Mouse (Mus musculus) MEL (cell line): Measurements from ENCODE around the gene Rtl8b. TPM values are rescaled to one million over a fixed set of nuclear protein-coding genes. Genes with fewer than 3 reads are reported as not detected.

Experiments
- DNase-seq: peaks from one replicate; pipeline ENCODE4 v3.0.0; 2011; ENCODE audit warnings: low read depth, low spot score
- H3K27ac ChIP-seq: 2 replicates; pipeline ENCODE4 v1.5.1; 2012; ENCODE audit warnings: low read depth, mild to moderate bottlenecking, control low read depth, low read length, moderate library complexity; ENCODE audit not compliant: control insufficient read depth
- H3K27me3 ChIP-seq, 2 experiments: fragments of 150-350 bp in 1 of 2; sonication (generic) in 1 of 2; 2 replicates each; pipeline ENCODE4 v1.6.1; 2012; ENCODE audit warnings: low read length in 2 of 2, mild to moderate bottlenecking in 2 of 2, improper control_type of control experiment in 1 of 2, moderate library complexity in 1 of 2; ENCODE audit not compliant: insufficient read depth in 2 of 2, control insufficient read depth in 1 of 2
- H3K36me3 ChIP-seq, 2 experiments: 2 replicates each; pipeline ENCODE4 v1.6.1; 2012 to 2014; ENCODE audit warnings: low read length in 2 of 2, improper control_type of control experiment in 1 of 2, inconsistent platforms in 1 of 2, mild to moderate bottlenecking in 1 of 2; ENCODE audit not compliant: insufficient read depth in 2 of 2, control insufficient read depth in 1 of 2
- H3K4me1 ChIP-seq, 2 experiments: fragments of 150-350 bp in 1 of 2; sonication (generic) in 1 of 2; 2 replicates each; pipeline ENCODE4 v1.6.1; 2012; ENCODE audit warnings: low read length in 2 of 2, improper control_type of control experiment in 1 of 2, mild to moderate bottlenecking in 1 of 2; ENCODE audit not compliant: insufficient read depth in 2 of 2, control insufficient read depth in 1 of 2
- H3K4me3 ChIP-seq, 2 experiments: fragments of 150-350 bp in 1 of 2; sonication (generic) in 1 of 2; 2 replicates each; pipeline ENCODE4 v1.5.1; 2012; ENCODE audit warnings: low read depth in 2 of 2, low read length in 2 of 2, mild to moderate bottlenecking in 2 of 2, moderate library complexity in 2 of 2, control low read depth in 1 of 2, improper control_type of control experiment in 1 of 2; ENCODE audit not compliant: control insufficient read depth in 1 of 2, insufficient read depth in 1 of 2
- H3K79me2 ChIP-seq: 2 replicates; pipeline ENCODE4 v1.6.1; 2012; ENCODE audit warnings: mild to moderate bottlenecking, low read length, moderate library complexity; ENCODE audit not compliant: control insufficient read depth, poor library complexity, insufficient read depth
- H3K9ac ChIP-seq: 2 replicates; pipeline ENCODE4 v1.6.1; 2012; ENCODE audit warnings: low read depth, mild to moderate bottlenecking, control low read depth, low read length, moderate library complexity; ENCODE audit not compliant: control insufficient read depth, poor library complexity, severe bottlenecking
- H3K9me3 ChIP-seq: fragments of 150-350 bp; sonication (generic); replicated peaks from 2 replicates; pipeline ENCODE4 v1.6.1; 2012; ENCODE audit warnings: mild to moderate bottlenecking, low read length, improper control_type of control experiment, moderate library complexity; ENCODE audit not compliant: insufficient read depth
- BHLHE40 ChIP-seq: IDR thresholded peaks from 2 replicates; pipeline ENCODE4 v1.6.1; 2012; ENCODE audit warnings: low read depth, mild to moderate bottlenecking, inconsistent platforms, low read length, improper control_type of control experiment, borderline replicate concordance
- CHD1 ChIP-seq: IDR thresholded peaks from 2 replicates; pipeline ENCODE4 v1.6.1; 2012; ENCODE audit warnings: low read depth, mild to moderate bottlenecking, inconsistent platforms, low read length, improper control_type of control experiment
- CTCF ChIP-seq, 3 experiments: IDR thresholded peaks in 2 of 3; conservative IDR thresholded peaks in 1 of 3; 2 replicates each; pipeline ENCODE4 v1.5.1; 2011 to 2012; ENCODE audit warnings: low read length in 3 of 3, low read depth in 2 of 3, mild to moderate bottlenecking in 2 of 3, improper control_type of control experiment in 1 of 3, inconsistent platforms in 1 of 3, mixed read lengths in 1 of 3, moderate library complexity in 1 of 3; ENCODE audit not compliant: control insufficient read depth in 1 of 3, insufficient read depth in 1 of 3, poor library complexity in 1 of 3, severe bottlenecking in 1 of 3
- E2F4 ChIP-seq: IDR thresholded peaks from 2 replicates; pipeline ENCODE4 v1.6.1; 2011; ENCODE audit warnings: low read depth, low read length, improper control_type of control experiment, borderline replicate concordance
- ELF1 ChIP-seq: IDR thresholded peaks from 2 replicates; pipeline ENCODE4 v1.6.1; 2014; ENCODE audit warnings: low read depth, mild to moderate bottlenecking, inconsistent platforms, low read length, improper control_type of control experiment, moderate library complexity
- ETS1 ChIP-seq: IDR thresholded peaks from 2 replicates; pipeline ENCODE4 v1.6.1; 2012; ENCODE audit warnings: low read depth, mild to moderate bottlenecking, inconsistent platforms, low read length, improper control_type of control experiment, moderate library complexity
- GATA1 ChIP-seq: IDR thresholded peaks from 2 replicates; pipeline ENCODE4 v1.6.1; 2011; ENCODE audit warnings: low read depth, low read length, improper control_type of control experiment
- JUND ChIP-seq: IDR thresholded peaks from 2 replicates; pipeline ENCODE4 v1.6.1; 2011; ENCODE audit warnings: low read depth, mild to moderate bottlenecking, improper control_type of control experiment, low read length
- KAT2A ChIP-seq: conservative IDR thresholded peaks from 2 replicates; pipeline ENCODE4 v1.6.1; 2012; ENCODE audit warnings: low read depth, low read length, improper control_type of control experiment, inconsistent platforms
- MAFK ChIP-seq: IDR thresholded peaks from 2 replicates; pipeline ENCODE4 v1.6.1; 2011; ENCODE audit warnings: low read depth, mild to moderate bottlenecking, low read length, improper control_type of control experiment, borderline replicate concordance
- MAX ChIP-seq: IDR thresholded peaks from 2 replicates; pipeline ENCODE4 v1.6.1; 2011; ENCODE audit warnings: low read length, improper control_type of control experiment
- MAZ ChIP-seq: IDR thresholded peaks from 2 replicates; pipeline ENCODE4 v1.6.1; 2012; ENCODE audit warnings: low read depth, mild to moderate bottlenecking, inconsistent platforms, low read length, improper control_type of control experiment
- MXI1 ChIP-seq: IDR thresholded peaks from 2 replicates; pipeline ENCODE4 v1.6.1; 2011; ENCODE audit warnings: mild to moderate bottlenecking, low read depth, low read length, improper control_type of control experiment
- MYB ChIP-seq: IDR thresholded peaks from 2 replicates; pipeline ENCODE4 v1.6.1; 2011; ENCODE audit warnings: mild to moderate bottlenecking, low read depth, low read length, improper control_type of control experiment
- MYC ChIP-seq: IDR thresholded peaks from 2 replicates; pipeline ENCODE4 v1.6.1; 2011; ENCODE audit warnings: low read depth, mild to moderate bottlenecking, low read length, improper control_type of control experiment, moderate library complexity
- POLR2AphosphoS2 ChIP-seq: IDR thresholded peaks from 2 replicates; pipeline ENCODE4 v1.6.1; 2011; ENCODE audit warnings: low read length, improper control_type of control experiment
- POLR2AphosphoS5 ChIP-seq: IDR thresholded peaks from 2 replicates; pipeline ENCODE4 v1.6.1; 2012; ENCODE audit warnings: low read depth, borderline replicate concordance, mild to moderate bottlenecking, inconsistent platforms, low read length, moderate library complexity, mixed read lengths
- RAD21 ChIP-seq: IDR thresholded peaks from 2 replicates; pipeline ENCODE4 v1.6.1; 2011; ENCODE audit warnings: mild to moderate bottlenecking, low read depth, low read length, improper control_type of control experiment
- RCOR1 ChIP-seq: IDR thresholded peaks from 2 replicates; pipeline ENCODE4 v1.6.1; 2012; ENCODE audit warnings: low read depth, mild to moderate bottlenecking, inconsistent platforms, low read length, improper control_type of control experiment
- TAL1 ChIP-seq: IDR thresholded peaks from 2 replicates; pipeline ENCODE4 v1.6.1; 2012; ENCODE audit warnings: mild to moderate bottlenecking, inconsistent platforms, low read length, moderate library complexity, mixed read lengths
- UBTF ChIP-seq: IDR thresholded peaks from 2 replicates; pipeline ENCODE4 v1.6.1; 2012; ENCODE audit warnings: low read depth, mild to moderate bottlenecking, inconsistent platforms, low read length, improper control_type of control experiment, moderate library complexity, borderline replicate concordance; ENCODE audit not compliant: insufficient read depth
- ZKSCAN1 ChIP-seq: IDR thresholded peaks from 2 replicates; pipeline ENCODE4 v1.6.1; 2012; ENCODE audit warnings: low read depth, mild to moderate bottlenecking, inconsistent platforms, low read length, improper control_type of control experiment, moderate library complexity
- ZMIZ1 ChIP-seq: IDR thresholded peaks from 2 replicates; pipeline ENCODE4 v1.6.1; 2012; ENCODE audit warnings: low read depth, mild to moderate bottlenecking, inconsistent platforms, low read length, improper control_type of control experiment, moderate library complexity
- polyA plus RNA-seq, 2 experiments: library from polyadenylated mRNA; stranded (reverse) in 1 of 2; unstranded in 1 of 2; fragments of >175 nt in 1 of 2; fragments of >200 nt in 1 of 2; gene quantifications; 2 replicates each; pipeline versions ENCODE4 v1.2.1 to v1.2.4; 2012; ENCODE audit warnings: low replicate concordance in 2 of 2, low read depth in 1 of 2; ENCODE audit not compliant: insufficient read length in 2 of 2, insufficient read depth in 1 of 2, missing spikeins in 1 of 2
- total RNA-seq: library from RNA; depleted of rRNA; stranded (reverse); fragments of 300-350 nt; gene quantifications from 2 replicates; pipeline ENCODE4 v1.2.3, GENCODE M21; 2012; rRNA removed

The Rtl8b gene
- total RNA-seq (not detected in 2 replicates), polyA plus RNA-seq (not detected)

DNA sequence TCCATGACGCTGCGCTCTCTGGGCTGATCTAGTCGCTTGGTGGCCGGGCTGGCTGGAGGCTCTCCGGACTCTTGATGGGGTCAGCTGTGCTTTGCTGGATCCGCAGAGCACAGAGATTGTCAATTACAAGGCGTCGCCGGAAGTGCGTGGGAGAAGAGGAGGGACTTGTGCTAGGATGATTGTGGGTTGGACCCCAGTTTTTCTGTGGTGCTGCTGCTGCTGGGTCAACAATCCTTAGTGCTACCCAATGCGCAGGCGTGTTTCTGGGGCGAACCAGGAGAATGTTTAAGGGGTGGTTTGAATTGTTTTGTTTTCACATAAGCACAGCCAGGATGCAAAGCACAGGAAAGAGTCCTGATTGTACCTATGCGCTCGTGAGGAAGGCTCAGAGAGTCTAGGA is at the start of gene Rtl8b:
TSS of gene Rtl8b (minus strand) at position 115 of the 400 bp plus-strand sequence.
- H3K4me1 ChIP-seq: no peaks in the 10 kb centered on the region
- TF ChIP-seq UBTF (no peak), RAD21 (no peak), ELF1 (no peak)
- TF ChIP-seq, all 39 proteins: peak for 0
- Histone ChIP-seq H3K9me3 (no peaks in the 10 kb centered on the region), H3K79me2 (no peaks in the 10 kb centered on the region), H3K36me3 (no peaks in the 10 kb centered on the region), H3K27ac (no peak within 1 kb of the TSS), H3K27me3 (no peaks in the 10 kb centered on the region), H3K4me3 (no peak within 1 kb of the TSS), H3K9ac (no peak within 1 kb of the TSS)
- no peak for DNase-seq

DNA sequence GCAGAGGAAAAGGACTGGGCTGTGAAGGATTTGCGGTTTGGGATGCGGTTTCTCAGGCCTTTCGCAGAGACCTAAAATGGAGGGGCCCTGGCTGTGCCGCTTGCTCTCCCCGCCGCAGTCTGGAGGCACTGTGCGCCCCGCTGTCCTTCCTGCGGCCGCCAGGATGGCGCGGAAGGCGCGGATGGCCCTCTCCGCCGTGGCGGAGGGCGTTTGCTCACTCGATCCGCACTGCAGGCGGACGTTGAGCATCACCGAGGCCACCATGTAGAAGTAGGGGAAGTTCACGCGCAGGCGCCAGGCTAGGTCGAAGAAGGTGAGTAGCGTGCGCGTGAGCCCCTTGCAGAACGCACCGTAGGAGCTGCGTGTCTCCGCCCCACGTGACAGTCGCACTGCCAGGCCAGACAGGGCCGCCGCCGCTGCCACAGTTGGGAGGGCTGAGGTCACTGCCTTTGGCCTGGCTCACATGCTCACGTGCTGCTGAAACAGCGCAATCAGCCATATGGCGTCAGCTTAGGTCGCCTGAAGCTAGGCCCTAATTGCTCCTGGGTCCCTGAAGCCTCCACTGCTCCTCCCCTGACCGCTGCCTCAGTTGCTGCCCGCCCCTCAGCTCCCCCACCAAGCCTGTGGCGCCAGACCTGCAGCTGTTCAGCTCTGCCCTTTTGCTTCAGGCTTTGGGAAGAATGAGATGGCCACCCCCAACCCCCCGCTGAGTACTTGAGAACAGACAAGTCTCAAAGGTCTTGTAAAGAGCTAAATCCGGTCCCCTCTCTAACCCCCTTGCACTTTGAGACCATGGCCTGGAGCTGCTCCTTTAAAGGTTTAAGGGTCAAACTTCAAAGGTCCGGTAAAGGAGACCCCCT is 46.3 kb upstream of the Rtl8b start:
- TF ChIP-seq JUND (no peak), BHLHE40 (no peak), POLR2AphosphoS2 (no peak), GATA1 (no peak), ETS1 (no peak), CTCF (IDR thresholded peaks at IDR 0.05 in 2 of 3, conservative IDR thresholded peaks at IDR 0.05 in 1 of 3; ENCODE audit: control insufficient read depth in 1 of 3, insufficient read depth in 1 of 3, low read depth in 2 of 3, low read length in 3 of 3, poor library complexity in 1 of 3, severe bottlenecking in 1 of 3) (no peak), ZKSCAN1 (no peak), RCOR1 (no peak), MXI1 (no peak), MAX (no peak), CHD1 (no peak)
- Histone ChIP-seq H3K79me2 (no peaks in the 10 kb centered on the region), H3K27ac (no peak overlapping the region), H3K4me3 (no peak overlapping the region), H3K27me3 (no peaks in the 10 kb centered on the region), H3K36me3 (no peaks in the 10 kb centered on the region), H3K9me3 (no peaks in the 10 kb centered on the region), H3K9ac (no peak overlapping the region), H3K4me1 (no peaks in the 10 kb centered on the region)
- no peak for DNase-seq

- Histone ChIP-seq H3K4me3 (no peak overlapping the region), H3K27ac (no peak overlapping the region), H3K27me3 (no peaks in the 10 kb centered on the region), H3K79me2 (no peaks in the 10 kb centered on the region), H3K9me3 (no peaks in the 10 kb centered on the region), H3K9ac (no peak overlapping the region), H3K4me1 (no peaks in the 10 kb centered on the region), H3K36me3 (no peaks in the 10 kb centered on the region)
- DNase-seq: no peak
- TF ChIP-seq KAT2A (no peak), MYB (no peak), JUND (no peak), POLR2AphosphoS2 (no peak), UBTF (no peak), MXI1 (no peak), RCOR1 (no peak), POLR2AphosphoS5 (no peak), MAFK (no peak), ZMIZ1 (no peak), MAX (no peak), MYC (no peak), CHD1 (no peak), ZKSCAN1 (no peak), ETS1 (no peak), E2F4 (no peak), CTCF (IDR thresholded peaks at IDR 0.05 in 2 of 3, conservative IDR thresholded peaks at IDR 0.05 in 1 of 3; ENCODE audit: control insufficient read depth in 1 of 3, insufficient read depth in 1 of 3, low read depth in 2 of 3, low read length in 3 of 3, poor library complexity in 1 of 3, severe bottlenecking in 1 of 3) (no peak), MAZ (no peak), TAL1 (no peak)
Observed at GRCm38 (mm10) chrX:53715942-53716322, 45.7 kb upstream of the Rtl8b start.
